Mouse (Mus musculus) retina, postnatal 7 days (tissue): ENCODE data around the gene F10.
"Not testable (repeated sequence)": the region's sequence is repeated elsewhere in the genome, so short reads cannot be mapped to it uniquely, and the experiment has no call there.

Experiments used
- DNase-seq: peaks from one replicate; pipeline ENCODE4 v3.0.0-alpha.2; 2012; ENCODE audit warnings: low read depth, low spot score

F10 gene

DNA sequence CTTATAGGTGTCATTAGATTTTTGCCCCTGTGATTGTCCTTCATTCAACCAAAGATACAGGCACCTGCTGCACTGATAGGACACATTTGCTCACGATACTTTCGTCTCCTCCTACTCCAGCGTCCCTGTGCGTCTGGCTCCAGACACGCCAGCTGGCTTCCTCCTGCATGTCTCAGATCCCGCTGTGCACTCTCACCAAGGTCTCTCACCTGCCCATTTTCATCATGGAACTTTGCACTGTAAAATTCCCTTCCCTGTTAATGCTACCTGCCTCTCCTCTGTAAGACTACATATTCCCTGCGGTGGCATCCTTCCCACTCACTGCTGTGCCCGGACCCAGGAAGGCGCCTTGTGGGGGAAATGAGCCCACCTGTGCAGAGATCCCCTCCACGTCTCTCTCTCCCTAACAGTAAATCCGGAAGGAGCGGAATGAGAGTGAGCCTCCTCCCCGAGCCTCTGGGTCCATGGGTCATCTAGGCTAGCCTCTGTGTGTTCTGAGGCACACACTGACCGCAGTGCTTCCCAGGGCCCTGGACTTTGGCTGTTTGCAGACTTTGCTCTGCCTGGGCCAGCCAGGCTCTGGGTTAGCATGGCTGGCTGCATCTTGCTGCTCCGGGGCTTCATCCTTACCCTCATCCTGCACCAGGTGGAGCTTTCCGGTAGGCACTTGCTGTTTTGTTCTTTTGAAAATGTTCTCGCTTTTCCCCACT, 23.5 kb downstream of the F10 start, which contains the start of gene Proz:
TSS of gene Proz (plus strand) at position 474 of the 710 bp plus-strand sequence.
- no peak for DNase-seq

DNA sequence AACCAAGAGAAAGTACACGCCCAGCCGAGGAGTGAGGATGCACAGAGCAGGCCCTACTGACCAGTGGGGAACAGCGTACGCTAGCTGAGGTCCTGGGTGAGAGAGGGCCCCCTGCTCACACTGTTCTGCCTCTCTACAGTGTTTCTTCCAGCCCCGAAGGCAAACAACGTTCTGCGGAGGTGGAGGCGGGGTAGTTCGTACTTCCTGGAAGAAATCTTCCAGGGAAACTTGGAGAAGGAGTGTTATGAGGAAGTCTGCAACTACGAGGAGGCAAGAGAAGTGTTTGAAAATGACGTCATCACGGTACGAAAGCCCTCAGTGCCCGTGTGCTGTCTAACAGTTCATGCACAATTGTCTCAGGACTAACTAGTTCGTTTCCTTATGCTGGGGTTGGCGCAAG, 26.0 kb downstream of the F10 start:
- DNase-seq = no peak

DNA sequence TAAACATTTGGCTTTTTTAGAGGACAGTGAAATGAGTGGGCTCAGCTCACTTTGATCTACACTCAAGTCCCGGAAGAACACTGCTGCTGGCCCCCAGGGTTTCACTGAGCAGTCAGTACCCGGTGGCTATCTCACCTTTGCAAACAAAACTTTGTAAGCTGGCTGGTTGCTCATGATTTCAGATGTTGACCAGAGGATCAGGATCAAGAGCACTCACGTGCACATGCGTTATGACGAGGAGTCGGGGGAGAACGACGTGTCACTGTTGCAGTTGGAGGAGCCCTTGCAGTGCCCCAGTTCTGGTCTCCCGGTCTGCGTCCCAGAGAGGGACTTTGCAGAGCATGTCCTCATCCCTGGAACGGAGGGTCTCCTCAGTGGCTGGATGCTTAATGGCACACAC, 36.1 kb downstream of the F10 start:
- no peak for DNase-seq

DNA sequence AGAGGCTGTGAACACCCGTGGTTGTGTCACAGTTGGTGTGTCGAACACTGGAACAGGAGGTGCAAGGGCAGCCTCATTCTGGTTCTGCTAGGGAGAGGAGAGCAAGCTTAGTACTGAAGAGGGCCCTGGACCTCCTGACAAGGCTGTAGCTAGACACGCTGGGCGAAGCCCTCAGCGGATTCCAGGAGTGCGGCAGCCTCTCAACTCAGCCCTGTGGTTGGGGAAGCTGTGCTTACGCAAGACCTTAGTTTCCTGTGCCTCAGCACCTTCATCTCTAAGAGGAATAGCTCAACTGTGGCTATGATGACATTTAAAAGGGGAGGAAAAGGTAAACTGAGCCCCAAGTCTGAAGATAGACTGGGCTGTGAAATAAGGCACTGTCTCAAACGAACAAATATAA, 37.9 kb downstream of the F10 start:
- DNase-seq = no peak

DNA sequence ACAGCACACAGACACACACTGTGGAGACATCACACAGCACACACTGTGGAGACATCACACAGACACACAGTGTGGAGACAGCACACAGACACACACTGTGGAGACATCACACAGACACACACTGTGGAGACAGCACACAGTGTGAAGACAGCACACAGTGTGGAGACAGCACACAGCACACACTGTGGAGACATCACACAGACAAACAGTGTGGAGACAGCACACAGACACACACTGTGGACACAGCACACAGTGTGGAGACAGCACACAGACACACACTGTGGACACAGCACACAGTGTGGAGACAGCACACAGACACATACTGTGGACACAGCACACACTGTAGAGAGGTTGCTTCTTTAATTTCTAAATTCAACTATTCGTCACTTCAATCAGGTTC, 38.5 kb downstream of the F10 start:
- not testable (repeated sequence) for DNase-seq

DNA sequence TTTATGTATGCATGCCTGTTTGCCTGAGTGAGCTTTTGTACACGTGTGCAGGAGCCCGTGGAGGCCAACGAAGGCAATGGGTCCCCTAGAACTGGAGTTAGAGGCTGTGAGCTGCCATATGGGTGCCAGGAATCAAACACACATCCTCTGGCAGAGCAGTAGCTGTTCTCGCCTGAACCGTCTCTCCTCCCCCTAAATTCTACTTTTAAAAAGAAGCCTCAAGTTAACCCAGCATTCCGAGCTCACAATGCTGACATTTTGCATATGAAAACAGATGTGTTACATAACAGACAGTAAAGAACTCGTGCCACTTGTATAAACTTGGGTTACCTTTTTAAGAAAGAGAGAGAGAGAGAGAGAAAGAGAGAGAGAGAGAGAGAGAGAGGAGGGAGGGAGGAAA, 40.4 kb downstream of the F10 start:
- DNase-seq = no peak

DNA sequence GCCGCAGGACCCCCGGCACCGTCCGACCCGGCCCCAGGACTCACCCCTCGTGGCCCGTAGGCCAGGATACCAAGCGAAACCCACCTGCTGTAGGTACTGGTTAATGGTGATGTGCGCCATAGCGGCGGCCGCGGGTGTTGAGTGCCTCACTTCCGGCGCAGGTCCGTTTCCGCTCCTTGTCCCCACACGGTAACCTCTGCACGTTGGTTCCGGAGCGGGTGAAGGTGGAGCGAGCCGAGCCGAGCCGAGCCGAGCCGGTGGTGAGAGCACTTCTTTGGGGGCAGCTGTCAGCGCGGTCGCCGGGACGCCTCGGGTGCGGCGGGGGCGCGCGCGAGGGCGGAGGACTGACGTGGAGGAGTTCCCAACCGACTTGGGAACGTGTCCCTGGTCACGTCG, 67.6 kb downstream of the F10 start:
- DNase-seq = peak; percentile 90

DNA sequence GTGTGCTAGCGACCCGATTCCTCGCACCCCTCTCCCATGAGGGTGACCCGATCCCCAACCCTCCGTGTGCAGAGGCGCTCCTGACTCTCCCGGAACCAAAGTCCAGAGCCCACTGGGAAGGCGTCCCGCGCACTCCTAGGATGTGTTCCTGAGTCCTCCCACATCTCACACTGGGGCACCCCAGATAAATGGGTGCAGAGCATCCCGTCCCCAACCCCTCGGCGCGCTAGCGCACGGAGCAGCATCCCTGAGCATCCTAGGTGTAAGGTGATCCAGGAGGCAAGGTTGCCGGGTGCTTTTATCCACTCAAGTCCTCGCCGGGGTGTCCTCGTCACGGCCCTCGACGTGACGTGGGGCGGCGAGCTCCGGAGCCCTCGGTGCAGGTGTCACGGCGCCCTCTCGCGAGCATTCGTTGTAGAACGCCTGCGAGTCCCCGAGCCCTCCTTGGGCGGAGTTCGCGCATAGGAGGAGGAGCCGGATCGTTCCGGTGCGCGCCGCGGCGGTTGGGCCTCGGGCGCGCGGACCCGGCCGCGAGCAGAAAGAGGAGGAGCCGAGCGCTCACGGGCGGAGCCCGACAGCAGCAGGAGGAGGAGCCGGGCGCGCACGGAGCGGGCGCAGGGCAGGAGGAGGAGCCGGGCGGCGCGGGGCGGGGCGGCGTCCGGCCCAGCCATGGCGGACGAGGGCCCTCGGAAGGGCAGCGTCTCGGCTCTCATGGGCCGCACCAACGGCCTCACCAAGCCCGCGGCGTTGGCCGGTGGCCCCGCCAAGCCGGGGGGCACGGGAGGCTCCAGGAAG, 68.2 kb downstream of the F10 start, which contains the start of the genes Pcid2 and Cul4a:
TSS of gene Pcid2 (minus strand) at position 373 of the 795 bp plus-strand sequence.
TSS of gene Cul4a (plus strand) at position 535 of the 795 bp plus-strand sequence.
- peak; percentile 97 for DNase-seq

DNA sequence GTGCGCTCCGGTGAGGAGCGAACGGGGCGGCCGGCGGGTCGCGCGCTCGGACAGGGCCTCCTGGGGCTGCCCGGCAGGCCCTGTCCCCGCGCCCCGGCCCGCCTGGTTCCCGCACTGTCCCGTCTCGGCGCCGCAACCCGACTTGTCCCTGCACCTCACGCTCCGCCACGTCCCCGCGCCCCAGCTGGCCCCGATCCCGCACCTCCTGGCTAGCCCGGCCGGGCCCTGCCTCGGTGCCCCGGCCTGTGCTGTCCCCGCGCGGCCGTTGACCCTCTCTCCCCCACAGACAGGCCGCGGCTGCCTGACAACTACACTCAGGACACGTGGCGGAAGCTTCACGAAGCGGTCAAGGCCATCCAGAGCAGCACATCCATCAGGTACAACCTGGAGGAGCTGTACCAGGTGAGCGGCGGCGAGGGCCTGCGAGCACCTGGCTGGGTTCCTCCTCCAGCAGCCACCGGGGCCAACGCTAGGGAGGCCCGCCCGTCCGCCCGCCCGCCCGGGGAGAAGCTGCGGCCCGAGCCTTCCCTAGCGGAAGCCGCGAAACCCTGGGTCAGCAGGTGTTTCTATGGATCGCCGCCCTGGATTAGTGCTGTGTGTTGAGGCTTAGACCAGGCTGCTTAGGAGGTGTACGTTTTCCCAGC, 68.9 kb downstream of the F10 start:
- DNase-seq = peak; percentile 56
